Mouse (Mus musculus) brain, embryonic 14.5 days (tissue): ENCODE measurements at regions not wholly inside any gene's neighbourhood (a gene's known extent, or its start where the extent isn't known, plus 50 kb on each side); places are given as distances from the start of the nearest gene placed in this dataset.

Experiments used
- CTCF ChIP-seq: fragments of 200-500 bp; IDR thresholded peaks from 2 replicates; pipeline ENCODE4 v1.5.1; 2012; ENCODE audit warnings: inconsistent platforms, mild to moderate bottlenecking, moderate library complexity, borderline replicate concordance; ENCODE audit not compliant: insufficient read depth, insufficient read length; ENCODE audit errors: extremely low read depth
- POLR2A ChIP-seq: fragments of 200-500 bp; IDR thresholded peaks from 2 replicates; pipeline ENCODE4 v1.6.1; 2012; ENCODE audit warnings: mild to moderate bottlenecking, inconsistent platforms, borderline replicate concordance; ENCODE audit not compliant: poor library complexity, insufficient read depth, insufficient read length, severe bottlenecking; ENCODE audit errors: extremely low read depth

GRCm38 (mm10) chr3:37838896-37839295 lies 114.6 kb upstream of the Gm5148 start:
- TF ChIP-seq POLR2A, result no peak
- no peak for TF ChIP-seq CTCF
